Mouse (Mus musculus): Measurements from ENCODE around the gene Shpk.

DNA sequence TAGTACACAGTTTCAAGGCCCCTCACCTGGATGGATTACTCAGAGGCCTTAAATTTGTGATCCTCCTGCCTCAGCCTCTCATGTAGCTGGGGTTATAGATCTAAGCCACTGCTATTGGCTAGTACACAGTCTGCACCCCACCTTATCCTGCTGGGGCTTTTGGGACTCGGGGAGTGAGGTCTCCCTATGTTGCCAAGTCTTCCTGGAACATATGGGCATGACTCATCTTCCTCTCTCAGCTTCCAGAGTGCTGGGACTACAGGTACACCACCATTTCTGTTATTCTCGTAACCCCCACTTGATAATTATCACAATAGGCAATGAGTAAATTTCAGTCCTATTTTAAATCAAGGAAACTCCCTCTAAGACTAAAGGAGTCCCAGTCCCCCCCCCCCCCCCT lies 4.8 kb upstream of the Shpk start:
- no peak for TF ChIP-seq POLR2A (IDR thresholded peaks at IDR 0.05; ENCODE audit: borderline replicate concordance, extremely low read depth, low read depth, low read length)
- no peak for TF ChIP-seq CTCF (IDR thresholded peaks at IDR 0.05; ENCODE audit: insufficient read depth, low read length)

Data from lung, adult 2 months (tissue).